Mouse (Mus musculus) hematopoietic stem cell, adult 5-6 weeks (primary cell): Measurements from ENCODE around the gene Ndufc1. TPM values are rescaled to one million over a fixed set of nuclear protein-coding genes. Genes with fewer than 3 reads are reported as not detected.
A peak's percentile ranks its signal among the peaks of the same experiment; 100 is the strongest.
"Not testable (repeated sequence)": the region's sequence is repeated elsewhere in the genome, so short reads cannot be mapped to it uniquely, and the experiment has no call there.

Source experiments
- ATAC-seq, 2 experiments: fragments of 125-278 bp in 1 of 2; replicated peaks in 1 of 2; 2 replicates each; pipeline ENCODE4 v1.8.0; 2016 to 2017; ENCODE audit warnings: inconsistent platforms in 2 of 2, mild to moderate bottlenecking in 2 of 2, moderate number of reproducible peaks in 2 of 2, low read depth in 1 of 2, moderate TSS enrichment in 1 of 2; ENCODE audit not compliant: low FRiP score in 2 of 2, poor library complexity in 2 of 2, severe bottlenecking in 2 of 2, insufficient read depth in 1 of 2, low TSS enrichment in 1 of 2
- total RNA-seq: library from RNA; stranded (forward); fragments of 172-1452, 232-1000 nt; gene quantifications from 2 replicates; pipeline ENCODE4 v1.2.3, GENCODE M21; 2017

Gene Ndufc1
- total RNA-seq, 1 experiment from 2014 or later: 90.6 TPM

- no peak for ATAC-seq
Measured at GRCm38 (mm10) chr3:51399531-51399930, 9.3 kb downstream of the Ndufc1 start.

DNA sequence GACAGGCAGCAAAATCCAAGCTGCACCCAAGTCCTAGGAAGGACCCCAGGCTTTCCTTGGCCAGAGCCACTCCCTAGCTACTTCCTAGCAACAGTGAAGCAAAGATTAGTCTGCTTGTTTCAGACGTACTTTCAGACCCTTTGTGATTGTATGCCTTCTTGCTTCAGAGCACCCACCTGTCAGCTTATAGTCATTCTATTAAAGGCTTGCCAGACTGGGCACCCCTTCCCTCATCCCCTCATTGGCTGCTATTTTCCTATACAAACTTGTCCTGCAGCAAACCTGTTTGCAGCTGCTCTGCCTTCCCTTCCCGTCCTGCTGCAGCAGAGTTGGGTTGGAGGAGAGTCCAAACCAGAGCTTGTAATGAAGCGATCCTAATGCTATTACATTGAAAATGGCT, 10.1 kb downstream of the Ndufc1 start:
- ATAC-seq: no peak

DNA sequence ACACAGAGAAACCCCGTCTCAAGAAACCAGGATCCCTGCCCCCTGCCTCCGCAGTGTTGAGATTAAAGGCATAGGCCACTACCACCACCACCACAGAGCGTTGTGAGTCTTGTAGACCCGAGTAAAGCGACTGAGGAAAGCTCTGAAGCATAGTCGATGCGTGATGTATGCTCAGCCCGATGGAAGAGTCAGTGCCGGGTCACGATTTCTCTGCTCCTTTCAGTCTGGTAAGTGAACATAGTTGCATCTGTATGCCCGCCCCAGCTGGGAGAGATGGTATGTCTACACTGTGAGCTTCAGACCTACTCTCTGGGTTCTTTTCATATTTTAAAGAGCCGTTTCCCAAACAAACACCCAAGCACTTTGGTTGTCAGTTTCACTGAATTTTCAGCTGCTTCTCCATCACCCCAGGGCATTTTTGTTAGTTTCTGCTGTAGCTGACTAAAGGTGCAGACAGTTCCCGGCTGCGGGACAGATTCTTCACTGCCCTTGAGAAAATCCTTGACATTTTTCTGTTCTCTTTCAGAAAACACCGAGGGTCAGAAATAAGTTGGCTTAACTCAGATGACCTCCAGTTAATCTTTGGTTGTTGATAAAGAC, 11.0 kb downstream of the Ndufc1 start:
- no peak for ATAC-seq

DNA sequence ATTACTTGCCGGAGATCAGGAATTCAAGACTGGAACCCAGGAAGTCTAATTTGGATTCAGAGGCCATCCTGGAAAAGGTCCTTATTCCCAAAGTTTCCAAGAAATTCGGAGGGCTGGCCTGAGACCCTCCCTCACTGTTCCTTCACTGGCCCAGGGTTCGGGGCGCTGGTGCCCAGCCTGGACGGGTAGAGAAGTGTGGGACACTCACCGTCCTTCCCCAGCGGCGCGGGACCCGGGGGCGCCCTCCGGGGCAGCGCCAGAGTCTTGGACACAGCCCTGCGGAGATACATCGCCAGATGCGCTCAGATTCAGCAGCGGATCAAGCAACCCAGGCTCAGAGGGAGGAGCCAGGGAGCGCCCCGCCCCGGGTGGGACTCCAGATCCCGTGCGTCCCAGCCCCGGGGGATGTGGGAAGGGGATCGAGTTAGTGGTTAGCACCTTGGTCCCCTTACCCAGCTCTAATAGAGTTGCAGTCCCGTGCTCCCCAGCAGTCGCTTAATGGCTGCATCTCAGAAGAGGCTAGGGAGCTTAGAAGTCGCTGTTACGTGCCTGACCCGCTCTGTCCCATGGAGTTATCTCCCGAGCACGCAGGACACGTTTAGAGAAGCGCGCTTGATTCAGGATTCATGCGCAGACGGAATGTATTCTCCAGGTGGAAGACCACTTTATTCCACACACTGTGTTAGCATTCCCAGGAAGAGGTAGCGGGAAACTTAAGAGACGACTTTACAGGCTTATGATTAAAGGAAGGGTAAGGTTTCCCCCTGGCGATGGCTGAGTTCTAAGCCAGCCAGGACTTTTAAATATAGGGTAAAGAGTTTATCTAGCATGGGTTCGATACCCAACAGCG, 12.3 kb downstream of the Ndufc1 start, which contains the start of gene Mgarp:
Gene Mgarp (minus strand): TSS at position 520 of the 850 bp plus-strand sequence.
- peak; percentile 87 to 92 for ATAC-seq

GRCm38 (mm10) chr3:51395461-51396145, 13.2 kb downstream of the Ndufc1 start:
- ATAC-seq: no peak

DNA sequence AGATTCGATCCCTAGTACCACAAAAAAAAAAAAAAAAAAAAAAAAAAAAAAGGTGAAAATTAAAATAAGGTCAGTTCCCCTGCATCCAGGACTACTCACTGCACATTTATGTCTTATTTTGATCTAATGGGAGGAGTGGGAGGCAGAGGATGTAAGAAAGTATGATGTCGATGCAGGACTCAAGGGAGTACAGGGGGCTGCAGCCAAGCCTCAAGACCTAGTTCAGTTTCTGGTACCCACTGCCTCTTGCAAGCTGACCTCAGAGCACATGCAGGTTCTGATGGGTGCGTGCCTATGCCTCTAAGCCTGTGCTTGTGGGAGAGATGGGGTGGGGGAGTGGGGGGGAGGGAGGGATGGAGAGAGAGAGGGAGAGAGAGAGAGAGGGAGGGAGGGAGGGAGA, 13.9 kb downstream of the Ndufc1 start:
- no peak for ATAC-seq

DNA sequence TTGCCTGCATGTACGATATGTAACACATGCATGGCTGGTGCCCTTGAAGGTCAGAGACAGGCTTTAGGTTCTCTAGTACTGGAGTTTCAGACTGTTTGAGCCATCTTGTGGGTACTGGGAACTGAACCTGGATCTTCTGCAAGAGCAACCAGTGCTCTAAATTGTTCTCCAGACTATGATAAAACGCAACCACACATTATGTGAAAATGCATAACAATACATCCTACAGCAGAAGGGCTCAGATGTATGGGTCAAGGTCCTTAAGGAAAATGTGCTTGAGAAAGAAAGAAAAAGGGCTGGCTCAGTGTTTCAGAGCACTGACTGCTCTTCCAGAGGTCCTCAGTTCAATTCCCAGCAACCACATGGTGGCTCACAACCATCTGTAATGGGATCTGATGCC, 15.1 kb downstream of the Ndufc1 start:
- ATAC-seq: no peak

- ATAC-seq: not testable (repeated sequence)
Measured at GRCm38 (mm10) chr3:51393018-51393417, 15.8 kb downstream of the Ndufc1 start.

- no peak for ATAC-seq
Measured at GRCm38 (mm10) chr3:51391591-51391990, 17.2 kb downstream of the Ndufc1 start.

GRCm38 (mm10) chr3:51391095-51391494, 17.7 kb downstream of the Ndufc1 start:
- no peak for ATAC-seq

DNA sequence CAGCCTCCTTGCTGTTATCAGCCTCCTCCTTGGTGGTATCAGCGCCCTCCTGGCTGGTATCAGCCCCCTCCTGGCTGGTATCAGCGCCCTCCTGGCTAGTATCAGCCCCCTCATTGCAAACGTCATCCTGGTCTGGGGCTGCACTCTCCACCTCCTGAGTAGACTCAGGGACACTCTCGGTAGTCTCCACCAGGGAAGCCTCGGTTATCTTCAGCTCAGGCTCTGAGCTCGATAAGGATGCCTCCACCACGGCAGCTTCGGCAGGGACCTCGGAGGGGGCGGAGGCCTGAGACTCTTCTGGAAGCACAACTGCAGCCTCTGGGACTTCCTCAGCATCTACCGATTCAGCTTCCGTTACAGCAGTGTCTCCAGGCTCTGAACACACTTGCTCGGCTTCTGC, 19.9 kb downstream of the Ndufc1 start:
- ATAC-seq: peak; percentile 49 to 76

GRCm38 (mm10) chr3:51387868-51388381, 20.9 kb downstream of the Ndufc1 start:
- ATAC-seq: no peak

GRCm38 (mm10) chr3:51387134-51387451, 21.7 kb downstream of the Ndufc1 start:
- no peak for ATAC-seq

GRCm38 (mm10) chr3:51386441-51387133, 22.2 kb downstream of the Ndufc1 start:
- ATAC-seq: no peak

DNA sequence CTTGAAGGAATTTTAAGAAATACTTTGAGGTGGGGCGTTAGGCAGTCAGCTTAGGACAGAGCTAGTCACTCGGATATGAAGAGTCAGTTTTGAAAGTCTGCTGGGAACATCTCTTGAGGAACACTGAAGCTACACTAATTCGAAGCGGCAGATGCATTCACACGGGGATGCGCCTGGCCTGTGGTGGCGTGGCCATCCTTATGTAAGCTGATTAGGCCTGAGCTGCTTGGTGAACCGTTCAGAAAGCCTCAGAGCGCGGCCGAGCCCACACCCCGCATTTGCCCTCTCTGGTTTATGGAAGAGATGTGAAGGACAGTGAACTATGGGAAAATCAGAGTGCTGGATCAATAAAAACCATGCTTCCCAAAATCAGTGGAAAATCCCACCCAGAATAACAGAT, 25.4 kb downstream of the Ndufc1 start:
- ATAC-seq: no peak

DNA sequence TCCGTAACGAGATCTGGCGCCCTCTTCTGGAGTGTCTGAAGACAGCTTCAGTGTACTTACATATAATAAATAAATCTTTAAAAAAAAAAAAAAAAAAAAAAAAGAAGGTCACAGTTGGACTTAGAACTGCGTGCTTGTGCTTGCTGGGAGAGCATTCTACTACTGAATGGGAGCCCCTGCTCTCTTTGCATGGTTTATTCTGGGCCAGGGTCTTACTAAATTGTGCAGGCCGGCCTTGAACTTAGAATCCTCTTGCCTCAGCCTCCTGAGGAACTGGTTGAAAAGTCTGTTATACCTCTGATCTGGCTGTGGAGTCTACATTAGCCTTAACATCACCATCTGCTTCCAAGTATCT, 28.2 kb downstream of the Ndufc1 start:
- no peak for ATAC-seq

DNA sequence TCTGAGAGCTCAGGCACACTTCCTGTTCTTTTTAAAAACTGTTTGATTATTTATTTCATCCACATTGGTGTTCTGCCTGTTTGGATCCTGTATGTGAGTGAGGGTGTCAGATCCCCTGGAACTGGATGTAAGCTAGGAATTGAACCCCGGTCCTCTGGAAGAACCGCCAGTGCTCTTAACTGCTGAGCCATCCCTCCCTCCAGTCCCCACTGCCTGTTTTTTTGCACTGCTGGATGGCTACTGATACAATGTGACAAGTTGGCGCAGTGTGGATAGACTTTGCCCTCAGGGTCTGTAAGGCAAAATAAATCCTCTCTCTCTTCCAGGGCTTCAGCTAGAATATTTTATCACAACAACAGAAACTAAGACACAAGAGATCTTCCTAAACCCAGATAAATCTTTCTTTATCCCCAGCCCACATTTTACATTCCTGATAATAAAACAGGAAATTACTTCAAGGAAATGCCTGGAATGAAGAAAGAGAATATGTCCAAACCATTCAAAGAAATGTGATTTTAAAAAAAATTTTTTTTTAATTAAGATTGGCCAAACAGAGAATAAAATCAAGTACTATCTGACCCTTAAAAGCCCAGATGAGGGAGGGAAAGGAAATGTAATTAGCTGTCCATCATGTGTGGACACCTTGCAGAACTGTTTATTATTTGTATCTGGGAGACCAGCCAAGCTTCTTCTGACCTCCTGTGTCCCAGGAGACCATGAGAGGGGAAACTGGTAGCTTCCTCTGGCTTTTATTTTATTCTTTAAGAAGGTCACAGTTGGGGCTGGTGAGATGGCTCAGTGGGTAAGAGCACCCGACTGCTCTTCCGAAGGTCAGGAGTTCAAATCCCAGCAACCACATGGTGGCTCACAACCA, 28.8 kb downstream of the Ndufc1 start:
- no peak for ATAC-seq
